Mouse (Mus musculus) kidney, postnatal 10 days (tissue): ENCODE data around the gene BC025920.

Experiments used
- DNase-seq: peaks from one replicate; pipeline ENCODE4 v3.0.0; 2021; ENCODE audit warnings: mixed read lengths

Gene BC025920

GRCm38 (mm10) chr10:81604968-81605665, 953 bp upstream of the BC025920 start:
- peak; percentile 94 for DNase-seq

GRCm38 (mm10) chr10:81605666-81605973, 450 bp upstream of the BC025920 start:
- no peak for DNase-seq

GRCm38 (mm10) chr10:81608308-81608707, 2.2 kb downstream of the BC025920 start:
- DNase-seq = no peak

GRCm38 (mm10) chr10:81612779-81613178, 6.7 kb downstream of the BC025920 start:
- DNase-seq = no peak

GRCm38 (mm10) chr10:81615486-81615885, 9.4 kb downstream of the BC025920 start:
- no peak for DNase-seq

GRCm38 (mm10) chr10:81619976-81620375, 13.9 kb downstream of the BC025920 start:
- DNase-seq = no peak

GRCm38 (mm10) chr10:81620786-81621185, 14.7 kb downstream of the BC025920 start:
- no peak for DNase-seq

- DNase-seq = no peak
Measured at GRCm38 (mm10) chr10:81623441-81623840, 17.4 kb downstream of the BC025920 start.

GRCm38 (mm10) chr10:81626101-81626993, 20.3 kb downstream of the BC025920 start:
- no peak for DNase-seq

GRCm38 (mm10) chr10:81626994-81627835, 21.1 kb downstream of the BC025920 start, which contains the start of gene Sirt6:
TSS of gene Sirt6 (minus strand) at chr10:81627797.
- peak; percentile 96 for DNase-seq

- DNase-seq = peak; percentile 63
Measured at GRCm38 (mm10) chr10:81627836-81628220, 21.8 kb downstream of the BC025920 start.

GRCm38 (mm10) chr10:81628390-81628789, 22.3 kb downstream of the BC025920 start, which contains the start of gene Ankrd24:
TSS of gene Ankrd24 (plus strand) at chr10:81628540.
- no peak for DNase-seq

GRCm38 (mm10) chr10:81633253-81634099, 27.4 kb downstream of the BC025920 start:
- peak; percentile 94 for DNase-seq

- DNase-seq = peak; percentile 5
Measured at GRCm38 (mm10) chr10:81636338-81636737, 30.3 kb downstream of the BC025920 start.

- no peak for DNase-seq
Measured at GRCm38 (mm10) chr10:81638101-81638500, 32.0 kb downstream of the BC025920 start.

- DNase-seq = peak; percentile 43
Measured at GRCm38 (mm10) chr10:81640825-81641224, 34.8 kb downstream of the BC025920 start.

- peak; percentile 3 for DNase-seq
Measured at GRCm38 (mm10) chr10:81641566-81641965, 35.5 kb downstream of the BC025920 start.

GRCm38 (mm10) chr10:81641978-81642647, 36.0 kb downstream of the BC025920 start:
- peak; percentile 43 for DNase-seq

GRCm38 (mm10) chr10:81642648-81643448, 36.8 kb downstream of the BC025920 start:
- no peak for DNase-seq

GRCm38 (mm10) chr10:81643449-81644055, 37.5 kb downstream of the BC025920 start:
- peak; percentile 98 for DNase-seq
